Mouse (Mus musculus): ENCODE measurements at regions not wholly inside any gene's neighbourhood (a gene's known extent, or its start where the extent isn't known, plus 50 kb on each side); places are given as distances from the start of the nearest gene placed in this dataset.

GRCm38 (mm10) chr4:106020338-106020737, 230.7 kb downstream of the Gm12728 start:
- TF ChIP-seq GATA1 (IDR thresholded peaks at IDR 0.05; ENCODE audit: borderline replicate concordance, low read length): no peak
- TF ChIP-seq FLI1 (IDR thresholded peaks at IDR 0.05; ENCODE audit: low read length): no peak

Measured in megakaryocyte, embryonic 14.5 days (primary cell).